Mouse (Mus musculus): ENCODE data around the gene Cog4. TPM values are rescaled to one million over a fixed set of nuclear protein-coding genes. Genes with fewer than 3 reads are reported as not detected.

Cog4 gene
- polyA plus RNA-seq, 1 experiment: 56.5 TPM

- no peak for DNase-seq
- no peak overlapping the region for H3K4me3 ChIP-seq (replicated peaks; ENCODE audit: insufficient read depth, low read depth, low read length)
- WGBS: 80% methylated on average over 3 of the region's 3 CpGs
Observed at GRCm38 (mm10) chr8:110886634-110887033, 40.2 kb downstream of the Cog4 start.

GRCm38 (mm10) chr8:110887551-110887950 lies 41.2 kb downstream of the Cog4 start:
- peak; percentile 61 to 67 for DNase-seq
- Histone ChIP-seq H3K4me3 (replicated peaks; ENCODE audit: insufficient read depth, low read depth, low read length) (no peak overlapping the region), H3K27ac (ENCODE audit: insufficient read depth, low read length) (peak overlapping the region; percentile 96), H3K4me1 (ENCODE audit: control insufficient read depth, insufficient read depth, low read length) (peaks cover 65% of the 10 kb centered on the region), H3K27me3 (ENCODE audit: control insufficient read depth, insufficient read depth, low read length) (no peaks in the 10 kb centered on the region)
- WGBS: 29% methylated on average over 10 of the region's 10 CpGs
- TF ChIP-seq CTCF (IDR thresholded peaks at IDR 0.05; ENCODE audit: borderline replicate concordance, insufficient read depth, low read depth, low read length): no peak
- no peak for TF ChIP-seq POLR2A (IDR thresholded peaks at IDR 0.05; ENCODE audit: borderline replicate concordance, insufficient read depth, low read length)

More at GRCm38 (mm10) chr8:110886634-110887033, 40.2 kb downstream of the Cog4 start:
- no peaks in the 10 kb centered on the region for H3K27me3 ChIP-seq (ENCODE audit: control insufficient read depth, insufficient read depth, low read length)
- H3K27ac ChIP-seq (ENCODE audit: insufficient read depth, low read length): no peak overlapping the region
- TF ChIP-seq POLR2A (IDR thresholded peaks at IDR 0.05; ENCODE audit: borderline replicate concordance, insufficient read depth, low read length) (no peak), CTCF (IDR thresholded peaks at IDR 0.05; ENCODE audit: borderline replicate concordance, insufficient read depth, low read depth, low read length) (no peak)
- peaks cover 70% of the 10 kb centered on the region for H3K4me1 ChIP-seq (ENCODE audit: control insufficient read depth, insufficient read depth, low read length)

- H3K4me3 ChIP-seq (replicated peaks; ENCODE audit: insufficient read depth, low read depth, low read length): no peak overlapping the region
- peaks cover 63% of the 10 kb centered on the region for H3K4me1 ChIP-seq (ENCODE audit: control insufficient read depth, insufficient read depth, low read length)
- H3K27me3 ChIP-seq (ENCODE audit: control insufficient read depth, insufficient read depth, low read length): no peaks in the 10 kb centered on the region
- peak overlapping the region; percentile 96 for H3K27ac ChIP-seq (ENCODE audit: insufficient read depth, low read length)
- WGBS: 20% methylated on average over 8 of the region's 8 CpGs
- TF ChIP-seq CTCF (IDR thresholded peaks at IDR 0.05; ENCODE audit: borderline replicate concordance, insufficient read depth, low read depth, low read length): no peak
- DNase-seq: peak; percentile 89 to 93
Observed at GRCm38 (mm10) chr8:110888441-110888840, 42.0 kb downstream of the Cog4 start.

GRCm38 (mm10) chr8:110888860-110889259 lies 42.5 kb downstream of the Cog4 start:
- H3K4me1 ChIP-seq (ENCODE audit: control insufficient read depth, insufficient read depth, low read length): peaks cover 61% of the 10 kb centered on the region
- H3K27ac ChIP-seq (ENCODE audit: insufficient read depth, low read length): peak overlapping the region; percentile 96
- WGBS: 8% methylated on average over 16 of the region's 16 CpGs
- no peak overlapping the region for H3K4me3 ChIP-seq (replicated peaks; ENCODE audit: insufficient read depth, low read depth, low read length)
- DNase-seq: peak; percentile 86 to 88
- no peak for TF ChIP-seq CTCF (IDR thresholded peaks at IDR 0.05; ENCODE audit: borderline replicate concordance, insufficient read depth, low read depth, low read length)
- TF ChIP-seq POLR2A (IDR thresholded peaks at IDR 0.05; ENCODE audit: borderline replicate concordance, insufficient read depth, low read length): no peak
- H3K27me3 ChIP-seq (ENCODE audit: control insufficient read depth, insufficient read depth, low read length): no peaks in the 10 kb centered on the region

GRCm38 (mm10) chr8:110889904-110890470 lies 43.6 kb downstream of the Cog4 start:
- H3K27ac ChIP-seq (ENCODE audit: insufficient read depth, low read length): peak overlapping the region; percentile 96

GRCm38 (mm10) chr8:110892040-110892439 lies 45.6 kb downstream of the Cog4 start:
- no peak for DNase-seq
- 92% methylated on average over 7 of the region's 7 CpGs for WGBS
- peaks cover 46% of the 10 kb centered on the region for H3K4me1 ChIP-seq (ENCODE audit: control insufficient read depth, insufficient read depth, low read length)
- no peak overlapping the region for H3K27ac ChIP-seq (ENCODE audit: insufficient read depth, low read length)
- TF ChIP-seq POLR2A (IDR thresholded peaks at IDR 0.05; ENCODE audit: borderline replicate concordance, insufficient read depth, low read length): no peak
- 0 out of 2 replicates have a peak, but pooled peaks have one; percentile 9 for TF ChIP-seq CTCF (IDR thresholded peaks at IDR 0.05; ENCODE audit: borderline replicate concordance, insufficient read depth, low read depth, low read length)
- no peaks in the 10 kb centered on the region for H3K27me3 ChIP-seq (ENCODE audit: control insufficient read depth, insufficient read depth, low read length)
- H3K4me3 ChIP-seq (replicated peaks; ENCODE audit: insufficient read depth, low read depth, low read length): no peak overlapping the region

More at GRCm38 (mm10) chr8:110889904-110890470, 43.6 kb downstream of the Cog4 start:
- peak in 1 of 2 experiments; percentile 18 for DNase-seq
- Histone ChIP-seq H3K27me3 (ENCODE audit: control insufficient read depth, insufficient read depth, low read length) (no peaks in the 10 kb centered on the region), H3K4me3 (replicated peaks; ENCODE audit: insufficient read depth, low read depth, low read length) (no peak overlapping the region), H3K4me1 (ENCODE audit: control insufficient read depth, insufficient read depth, low read length) (peaks cover 57% of the 10 kb centered on the region)
- 71% methylated on average over 12 of the region's 12 CpGs for WGBS
- TF ChIP-seq CTCF (IDR thresholded peaks at IDR 0.05; ENCODE audit: borderline replicate concordance, insufficient read depth, low read depth, low read length) (no peak), POLR2A (IDR thresholded peaks at IDR 0.05; ENCODE audit: borderline replicate concordance, insufficient read depth, low read length) (no peak)

- H3K4me1 ChIP-seq (ENCODE audit: control insufficient read depth, insufficient read depth, low read length): peaks cover 37% of the 10 kb centered on the region
- DNase-seq: peak; percentile 66 to 89
- no peaks in the 10 kb centered on the region for H3K27me3 ChIP-seq (ENCODE audit: control insufficient read depth, insufficient read depth, low read length)
- 31% methylated on average over 2 of the region's 2 CpGs for WGBS
- TF ChIP-seq POLR2A (IDR thresholded peaks at IDR 0.05; ENCODE audit: borderline replicate concordance, insufficient read depth, low read length): no peak
- TF ChIP-seq CTCF (IDR thresholded peaks at IDR 0.05; ENCODE audit: borderline replicate concordance, insufficient read depth, low read depth, low read length): no peak
- no peak overlapping the region for H3K4me3 ChIP-seq (replicated peaks; ENCODE audit: insufficient read depth, low read depth, low read length)
- peak overlapping the region; percentile 1; the same call in 1 of the 2 replicates for H3K27ac ChIP-seq (ENCODE audit: insufficient read depth, low read length)
Observed at GRCm38 (mm10) chr8:110892913-110893312, 46.5 kb downstream of the Cog4 start.

- Histone ChIP-seq H3K4me3 (replicated peaks; ENCODE audit: insufficient read depth, low read depth, low read length) (no peak overlapping the region), H3K4me1 (ENCODE audit: control insufficient read depth, insufficient read depth, low read length) (peaks cover 18% of the 10 kb centered on the region), H3K27ac (ENCODE audit: insufficient read depth, low read length) (no peak overlapping the region), H3K27me3 (ENCODE audit: control insufficient read depth, insufficient read depth, low read length) (no peaks in the 10 kb centered on the region)
- DNase-seq: no peak
- WGBS: 86% methylated on average over 10 of the region's 10 CpGs
- no peak for TF ChIP-seq POLR2A (IDR thresholded peaks at IDR 0.05; ENCODE audit: borderline replicate concordance, insufficient read depth, low read length)
- no peak for TF ChIP-seq CTCF (IDR thresholded peaks at IDR 0.05; ENCODE audit: borderline replicate concordance, insufficient read depth, low read depth, low read length)
Observed at GRCm38 (mm10) chr8:110894851-110895250, 48.5 kb downstream of the Cog4 start.
